Mouse (Mus musculus) left cerebral cortex, postnatal 10 days (tissue): ENCODE measurements around the gene Fcer1a. TPM values are rescaled to one million over a fixed set of nuclear protein-coding genes. Genes with fewer than 3 reads are reported as not detected.
"Not testable (repeated sequence)": the region's sequence is repeated elsewhere in the genome, so short reads cannot be mapped to it uniquely, and the experiment has no call there.

ENCODE experiments used
- DNase-seq, 2 experiments: peaks; one replicate each; pipeline ENCODE4 v3.0.0; 2021 to 2022; ENCODE audit warnings: low spot score in 2 of 2, mixed read lengths in 1 of 2; ENCODE audit errors: extremely low spot score in 1 of 2
- intact Hi-C: fragments of 180-260 bp; cut with DNase I; formaldehyde crosslinking; loops from one replicate; pipeline ENCODE4 v1.15.1; 2025
- total RNA-seq, 2 experiments: library from RNA; stranded (reverse); gene quantifications; 2 replicates each; pipeline ENCODE4 v1.2.3; 2021

The Fcer1a gene
- not detected for total RNA-seq

- no peak for DNase-seq
- intact Hi-C loops, result no loop called here
These were observed at the start of gene Fcer1a for GRCm38 (mm10) chr1:173227081-173227480. TSS of gene Fcer1a (minus strand) at chr1:173227214.

GRCm38 (mm10) chr1:173265701-173266100, 38.7 kb upstream of the Fcer1a start, which contains the start of gene Olfr418:
TSS of gene Olfr418 (plus strand) at chr1:173266001.
- no peak for DNase-seq
- intact Hi-C loops, result no loop called here

- no peak for DNase-seq
- intact Hi-C loops, result no loop called here
These were observed 22.9 kb upstream of the Fcer1a start for GRCm38 (mm10) chr1:173249888-173250287.

- DNase-seq, intact Hi-C loops: not testable (repeated sequence)
These were observed 10.0 kb upstream of the Fcer1a start for GRCm38 (mm10) chr1:173237004-173237403.

DNA sequence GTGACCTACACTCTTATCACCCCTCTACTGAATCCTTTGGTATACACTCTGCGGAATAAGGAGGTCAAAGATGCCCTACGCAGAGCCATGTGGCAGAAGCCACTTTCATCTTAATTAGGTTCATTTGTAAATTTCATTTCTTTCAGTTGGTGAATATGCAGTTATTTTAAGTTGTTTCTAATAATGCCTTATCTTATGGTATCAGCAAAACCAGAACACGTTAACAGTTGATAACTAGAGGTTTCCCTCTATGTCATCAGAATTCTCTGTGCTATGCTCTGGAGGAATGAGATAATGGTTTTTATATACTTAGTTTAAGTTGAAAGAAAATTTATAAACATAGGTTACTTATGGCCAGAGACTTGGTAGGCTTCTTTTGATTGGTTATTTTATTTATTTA, 10.5 kb downstream of the Fcer1a start:
- intact Hi-C loops, result no loop called here
- no peak for DNase-seq

- DNase-seq, result no peak
- intact Hi-C loops, result no loop called here
These were observed 14.9 kb downstream of the Fcer1a start, which contains the start of gene Olfr1404 for GRCm38 (mm10) chr1:173212092-173212491. TSS of gene Olfr1404 (plus strand) at chr1:173212392.

- intact Hi-C loops, result no loop called here
- DNase-seq, result no peak
These were observed 29.5 kb downstream of the Fcer1a start, which contains the start of gene Olfr218 for GRCm38 (mm10) chr1:173197508-173197907. TSS of gene Olfr218 (plus strand) at chr1:173197808.

DNA sequence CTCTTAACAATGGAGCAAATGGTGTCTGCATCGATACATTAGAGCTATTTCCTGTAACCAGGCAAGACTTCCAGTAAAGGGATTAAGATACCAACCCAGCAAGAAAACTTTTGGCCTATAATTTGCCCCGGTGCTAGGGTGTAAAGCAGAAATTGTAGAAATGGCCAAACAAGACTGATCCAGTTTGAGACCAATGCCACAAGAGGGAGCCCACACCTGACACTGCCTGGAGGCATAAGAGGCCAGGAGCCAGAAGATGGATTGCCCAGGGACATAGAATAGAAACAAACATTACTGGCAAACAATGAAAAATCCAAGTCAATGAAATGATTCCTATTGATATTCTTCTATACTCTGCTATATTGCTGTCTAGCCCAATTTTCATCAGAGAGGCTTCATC, 30.7 kb downstream of the Fcer1a start:
- intact Hi-C loops, result no loop called here
- no peak for DNase-seq

- intact Hi-C loops, result no loop called here
- DNase-seq, result no peak
These were observed 35.0 kb downstream of the Fcer1a start for GRCm38 (mm10) chr1:173192059-173192458.

GRCm38 (mm10) chr1:173190540-173190939, 36.5 kb downstream of the Fcer1a start, which contains the start of gene Olfr1406:
TSS of gene Olfr1406 (minus strand) at chr1:173190640.
- DNase-seq, result no peak
- intact Hi-C loops, result no loop called here

DNA sequence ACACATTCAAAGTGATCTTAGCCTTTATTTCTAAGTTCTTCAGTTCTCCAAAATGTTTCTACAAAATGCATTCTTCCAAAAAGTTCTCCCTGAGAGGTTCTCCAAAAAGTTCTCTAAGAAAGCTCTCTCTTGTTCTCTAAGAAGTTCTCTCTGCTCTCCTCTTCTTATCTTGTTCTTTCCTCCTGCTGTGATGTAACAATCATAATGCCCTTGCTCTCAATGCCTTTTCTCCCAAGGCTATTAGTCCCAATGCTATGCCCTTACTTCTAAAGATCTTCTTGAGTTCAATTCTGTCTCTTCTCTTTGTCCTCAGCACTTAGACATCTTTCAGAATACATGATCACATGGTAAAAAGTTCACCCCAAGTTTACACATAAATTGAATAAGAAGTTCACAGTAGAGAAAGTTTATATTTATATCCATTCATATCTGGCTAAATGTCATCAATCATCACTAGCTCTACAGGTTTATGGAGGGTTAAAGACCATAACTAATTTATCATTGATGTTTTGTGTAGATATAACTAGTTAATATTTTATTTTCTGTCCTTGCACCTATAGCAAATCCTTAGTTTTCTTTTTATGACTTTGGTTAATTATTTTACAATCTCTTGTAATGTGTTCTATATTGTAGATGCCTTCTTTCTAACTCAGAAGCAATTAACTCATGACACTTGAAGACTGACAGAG, 52.7 kb downstream of the Fcer1a start:
- intact Hi-C loops, result no loop called here
- no peak for DNase-seq

Other genes starting within 250 kb of the Fcer1a start
- not detected for gene Olfr1408, start 89.8 kb downstream of the Fcer1a start, total RNA-seq
- gene Olfr1406, start 36.6 kb downstream of the Fcer1a start, total RNA-seq, result not detected
- gene Olfr218, start 29.4 kb downstream of the Fcer1a start, total RNA-seq, result not detected
- gene Olfr1404, start 14.8 kb downstream of the Fcer1a start, total RNA-seq, result not detected
- not detected for gene Olfr418, start 38.8 kb upstream of the Fcer1a start, total RNA-seq
- gene Mptx2, start 50.6 kb upstream of the Fcer1a start, total RNA-seq, result not detected
- 100 to 1,000 TPM; 111 to 129 TPM for gene Ackr1, start 106.5 kb upstream of the Fcer1a start, total RNA-seq
- gene Aim2, start 123.7 kb upstream of the Fcer1a start, total RNA-seq, result 1 to 10 TPM; 3.7 to 4.9 TPM
- 100 to 1,000 TPM; 503 to 552 TPM for gene Cadm3, start 140.5 kb upstream of the Fcer1a start, total RNA-seq